Mouse (Mus musculus): ENCODE data around the gene 4930562C15Rik. TPM values are rescaled to one million over a fixed set of nuclear protein-coding genes. Genes with fewer than 3 reads are reported as not detected.

The 4930562C15Rik gene
- polyA plus RNA-seq, 1 experiment from 2014 or later: 0.30 TPM

GRCm38 (mm10) chr16:4884930-4885329, 49.7 kb downstream of the 4930562C15Rik start:
- WGBS: 89% methylated on average over 10 of the region's 10 CpGs
- H3K9ac ChIP-seq (replicated peaks; ENCODE audit: low read length): no peak overlapping the region
- ATAC-seq (ENCODE audit: low FRiP score, low TSS enrichment): no peak
- peak overlapping the region; percentile 92; the same call in 1 of the 2 replicates for H3K27ac ChIP-seq (ENCODE audit: low read length)
- H3K4me1 ChIP-seq (ENCODE audit: insufficient read depth, low read length): peaks cover 33% of the 10 kb centered on the region
- H3K36me3 ChIP-seq (ENCODE audit: insufficient read depth, low read length): no peaks in the 10 kb centered on the region
- no peaks in the 10 kb centered on the region for H3K9me3 ChIP-seq (ENCODE audit: low read length)
- no peak overlapping the region for H3K4me3 ChIP-seq (ENCODE audit: low read length)
- H3K27me3 ChIP-seq (ENCODE audit: insufficient read depth, low read length): no peaks in the 10 kb centered on the region
- H3K4me2 ChIP-seq (replicated peaks; ENCODE audit: low read depth, low read length): no peak overlapping the region

- H3K9ac ChIP-seq (replicated peaks; ENCODE audit: low read length): peak within 1 kb of the TSS; percentile 96
- peak within 1 kb of the TSS; percentile 76 for H3K4me2 ChIP-seq (replicated peaks; ENCODE audit: low read depth, low read length)
- H3K36me3 ChIP-seq (ENCODE audit: insufficient read depth, low read length): no peaks in the 10 kb centered on the region
- peak; percentile 90 for ATAC-seq (ENCODE audit: low FRiP score, low TSS enrichment)
- peaks cover 31% of the 10 kb centered on the region for H3K4me1 ChIP-seq (ENCODE audit: insufficient read depth, low read length)
- no peaks in the 10 kb centered on the region for H3K9me3 ChIP-seq (ENCODE audit: low read length)
- H3K27me3 ChIP-seq (ENCODE audit: insufficient read depth, low read length): no peaks in the 10 kb centered on the region
- peak within 1 kb of the TSS; percentile 91 for H3K4me3 ChIP-seq (ENCODE audit: low read length)
- peak within 1 kb of the TSS; percentile 94 for H3K27ac ChIP-seq (ENCODE audit: low read length)
- under 1% methylated on average over 53 of the region's 74 CpGs for WGBS
Measured at GRCm38 (mm10) chr16:4885760-4886689, 50.8 kb downstream of the 4930562C15Rik start, which contains the start of gene Mgrn1. Gene Mgrn1 (plus strand): TSS chr16:4886249.

- no peak for ATAC-seq (ENCODE audit: low FRiP score, low TSS enrichment)
- H3K27me3 ChIP-seq (ENCODE audit: insufficient read depth, low read length): no peaks in the 10 kb centered on the region
- peaks cover 25% of the 10 kb centered on the region for H3K4me1 ChIP-seq (ENCODE audit: insufficient read depth, low read length)
- peak overlapping the region; percentile 94 for H3K27ac ChIP-seq (ENCODE audit: low read length)
- H3K4me3 ChIP-seq (ENCODE audit: low read length): peak overlapping the region; percentile 91
- H3K9me3 ChIP-seq (ENCODE audit: low read length): no peaks in the 10 kb centered on the region
- H3K36me3 ChIP-seq (ENCODE audit: insufficient read depth, low read length): no peaks in the 10 kb centered on the region
- H3K9ac ChIP-seq (replicated peaks; ENCODE audit: low read length): peak overlapping the region; percentile 96
- H3K4me2 ChIP-seq (replicated peaks; ENCODE audit: low read depth, low read length): peak overlapping the region; percentile 76
- 2% methylated on average over 8 of the region's 8 CpGs for WGBS
Measured at GRCm38 (mm10) chr16:4886690-4887020, 51.4 kb downstream of the 4930562C15Rik start.

- Histone ChIP-seq H3K4me3 (ENCODE audit: low read length) (no peak overlapping the region), H3K4me2 (replicated peaks; ENCODE audit: low read depth, low read length) (no peak overlapping the region), H3K27ac (ENCODE audit: low read length) (no peak overlapping the region), H3K9me3 (ENCODE audit: low read length) (no peaks in the 10 kb centered on the region), H3K4me1 (ENCODE audit: insufficient read depth, low read length) (peaks cover 19% of the 10 kb centered on the region), H3K36me3 (ENCODE audit: insufficient read depth, low read length) (no peaks in the 10 kb centered on the region), H3K9ac (replicated peaks; ENCODE audit: low read length) (no peak overlapping the region), H3K27me3 (ENCODE audit: insufficient read depth, low read length) (no peaks in the 10 kb centered on the region)
- 66% methylated on average over 4 of the region's 4 CpGs for WGBS
- no peak for ATAC-seq (ENCODE audit: low FRiP score, low TSS enrichment)
Measured at GRCm38 (mm10) chr16:4890201-4890709, 55.0 kb downstream of the 4930562C15Rik start.

GRCm38 (mm10) chr16:4892171-4892570, 57.0 kb downstream of the 4930562C15Rik start:
- H3K4me3 ChIP-seq (ENCODE audit: low read length): no peak overlapping the region
- no peak overlapping the region for H3K4me2 ChIP-seq (replicated peaks; ENCODE audit: low read depth, low read length)
- H3K27me3 ChIP-seq (ENCODE audit: insufficient read depth, low read length): no peaks in the 10 kb centered on the region
- H3K9me3 ChIP-seq (ENCODE audit: low read length): no peaks in the 10 kb centered on the region
- H3K4me1 ChIP-seq (ENCODE audit: insufficient read depth, low read length): peaks cover 21% of the 10 kb centered on the region
- no peaks in the 10 kb centered on the region for H3K36me3 ChIP-seq (ENCODE audit: insufficient read depth, low read length)
- no peak for ATAC-seq (ENCODE audit: low FRiP score, low TSS enrichment)
- 93% methylated on average over 6 of the region's 6 CpGs for WGBS
- H3K9ac ChIP-seq (replicated peaks; ENCODE audit: low read length): no peak overlapping the region
- H3K27ac ChIP-seq (ENCODE audit: low read length): no peak overlapping the region

- Histone ChIP-seq H3K27me3 (ENCODE audit: insufficient read depth, low read length) (no peaks in the 10 kb centered on the region), H3K4me1 (ENCODE audit: insufficient read depth, low read length) (peaks cover 10% of the 10 kb centered on the region; the same call in 1 of the 2 replicates), H3K9me3 (ENCODE audit: low read length) (no peaks in the 10 kb centered on the region), H3K36me3 (ENCODE audit: insufficient read depth, low read length) (no peaks in the 10 kb centered on the region), H3K4me2 (replicated peaks; ENCODE audit: low read depth, low read length) (no peak overlapping the region), H3K9ac (replicated peaks; ENCODE audit: low read length) (no peak overlapping the region), H3K4me3 (ENCODE audit: low read length) (no peak overlapping the region), H3K27ac (ENCODE audit: low read length) (no peak overlapping the region)
- WGBS: 79% methylated on average over 7 of the region's 7 CpGs
- no peak for ATAC-seq (ENCODE audit: low FRiP score, low TSS enrichment)
Measured at GRCm38 (mm10) chr16:4894201-4894908, 59.1 kb downstream of the 4930562C15Rik start.

GRCm38 (mm10) chr16:4896249-4897027, 61.2 kb downstream of the 4930562C15Rik start:
- Histone ChIP-seq H3K27me3 (ENCODE audit: insufficient read depth, low read length) (no peaks in the 10 kb centered on the region), H3K27ac (ENCODE audit: low read length) (no peak overlapping the region), H3K4me3 (ENCODE audit: low read length) (no peak overlapping the region), H3K36me3 (ENCODE audit: insufficient read depth, low read length) (no peaks in the 10 kb centered on the region), H3K4me1 (ENCODE audit: insufficient read depth, low read length) (peaks cover 10% of the 10 kb centered on the region; the same call in 1 of the 2 replicates), H3K4me2 (replicated peaks; ENCODE audit: low read depth, low read length) (no peak overlapping the region), H3K9me3 (ENCODE audit: low read length) (no peaks in the 10 kb centered on the region), H3K9ac (replicated peaks; ENCODE audit: low read length) (no peak overlapping the region)
- WGBS: 71% methylated on average over 5 of the region's 5 CpGs
- ATAC-seq (ENCODE audit: low FRiP score, low TSS enrichment): peak; percentile 66

- Histone ChIP-seq H3K4me2 (replicated peaks; ENCODE audit: low read depth, low read length) (no peak overlapping the region), H3K27ac (ENCODE audit: low read length) (no peak overlapping the region), H3K36me3 (ENCODE audit: insufficient read depth, low read length) (no peaks in the 10 kb centered on the region), H3K27me3 (ENCODE audit: insufficient read depth, low read length) (no peaks in the 10 kb centered on the region), H3K9me3 (ENCODE audit: low read length) (no peaks in the 10 kb centered on the region), H3K4me3 (ENCODE audit: low read length) (no peak overlapping the region), H3K9ac (replicated peaks; ENCODE audit: low read length) (no peak overlapping the region), H3K4me1 (ENCODE audit: insufficient read depth, low read length) (peaks cover 12% of the 10 kb centered on the region; the same call in 1 of the 2 replicates)
- WGBS: 64% methylated on average over 7 of the region's 7 CpGs
- ATAC-seq (ENCODE audit: low FRiP score, low TSS enrichment): no peak
Measured at GRCm38 (mm10) chr16:4897146-4897730, 62.0 kb downstream of the 4930562C15Rik start.

GRCm38 (mm10) chr16:4898881-4899280, 63.7 kb downstream of the 4930562C15Rik start:
- ATAC-seq (ENCODE audit: low FRiP score, low TSS enrichment): no peak

More at GRCm38 (mm10) chr16:4898881-4899280, 63.7 kb downstream of the 4930562C15Rik start:
- H3K9ac ChIP-seq (replicated peaks; ENCODE audit: low read length): no peak overlapping the region
- H3K9me3 ChIP-seq (ENCODE audit: low read length): no peaks in the 10 kb centered on the region
- 94% methylated on average over 6 of the region's 6 CpGs for WGBS
- H3K36me3 ChIP-seq (ENCODE audit: insufficient read depth, low read length): no peaks in the 10 kb centered on the region
- H3K27ac ChIP-seq (ENCODE audit: low read length): no peak overlapping the region
- no peak overlapping the region for H3K4me2 ChIP-seq (replicated peaks; ENCODE audit: low read depth, low read length)
- no peak overlapping the region for H3K4me3 ChIP-seq (ENCODE audit: low read length)
- H3K27me3 ChIP-seq (ENCODE audit: insufficient read depth, low read length): no peaks in the 10 kb centered on the region
- H3K4me1 ChIP-seq (ENCODE audit: insufficient read depth, low read length): peaks cover 19% of the 10 kb centered on the region

All from kidney, embryonic 16.5 days (tissue).